Mouse (Mus musculus) liver, embryonic 14.5 days (tissue): Measurements from ENCODE around the gene Ppm1j. TPM values are rescaled to one million over a fixed set of nuclear protein-coding genes. Genes with fewer than 3 reads are reported as not detected.
A peak's percentile ranks its signal among the peaks of the same experiment; 100 is the strongest.

ENCODE experiments used
- ATAC-seq: fragments of 200-750 bp; cut with Nextera tagmentation; 2 replicates; pipeline ENCODE4 v1.8.0; 2017; ENCODE audit warnings: moderate number of reproducible peaks, mild to moderate bottlenecking, moderate library complexity; ENCODE audit not compliant: insufficient read depth
- DNase-seq, 3 experiments: peaks; one replicate each; pipeline ENCODE4 v3.0.0-alpha.2; 2012 to 2013; ENCODE audit warnings: low read depth in 3 of 3, low spot score in 3 of 3
- H3K27ac ChIP-seq: fragments of 300-500 bp; sonication (generic); 2 replicates; pipeline ENCODE4 v1.5.1; 2014; ENCODE audit warnings: moderate library complexity, mild to moderate bottlenecking, control low read depth, inconsistent platforms
- H3K27me3 ChIP-seq: fragments of 300-500 bp; sonication (generic); 2 replicates; pipeline ENCODE4 v1.6.1; 2014; ENCODE audit warnings: mild to moderate bottlenecking, low read length, moderate library complexity; ENCODE audit not compliant: control insufficient read depth, insufficient read depth
- H3K36me3 ChIP-seq: fragments of 300-500 bp; sonication (generic); replicated peaks from 2 replicates; pipeline ENCODE4 v1.6.1; 2014; ENCODE audit warnings: low read depth; ENCODE audit not compliant: control insufficient read depth, insufficient read depth
- H3K4me1 ChIP-seq, 2 experiments: fragments of 200-500 bp in 1 of 2; fragments of 300-500 bp in 1 of 2; sonication (generic) in 1 of 2; replicated peaks; 2 replicates each; pipeline ENCODE4 v1.6.1; 2012 to 2014; ENCODE audit warnings: antibody characterized with exemption in 1 of 2, inconsistent platforms in 1 of 2, low read length in 1 of 2; ENCODE audit not compliant: control insufficient read depth in 2 of 2, insufficient read depth in 2 of 2
- H3K4me2 ChIP-seq: fragments of 300-500 bp; sonication (generic); 2 replicates; pipeline ENCODE4 v1.6.1; 2014; ENCODE audit warnings: low read depth, mild to moderate bottlenecking, control low read depth, moderate library complexity
- H3K4me3 ChIP-seq, 2 experiments: fragments of 200-500 bp in 1 of 2; fragments of 300-500 bp in 1 of 2; sonication (generic) in 1 of 2; 2 replicates each; pipeline ENCODE4 v1.5.1; 2012 to 2014; ENCODE audit warnings: low read depth in 2 of 2, low read length in 2 of 2, mild to moderate bottlenecking in 2 of 2, control low read depth in 1 of 2, inconsistent platforms in 1 of 2, moderate library complexity in 1 of 2; ENCODE audit not compliant: insufficient read depth in 1 of 2
- H3K9ac ChIP-seq: fragments of 300-500 bp; sonication (generic); replicated peaks from 2 replicates; pipeline ENCODE4 v1.6.1; 2014; ENCODE audit warnings: mild to moderate bottlenecking, control low read depth, moderate library complexity
- H3K9me3 ChIP-seq: fragments of 300-500 bp; sonication (generic); 2 replicates; pipeline ENCODE4 v1.6.1; 2016; ENCODE audit warnings: low read length, mixed read lengths; ENCODE audit not compliant: control insufficient read depth
- CTCF ChIP-seq: IDR thresholded peaks from 2 replicates; pipeline ENCODE4 v1.5.1; 2016; ENCODE audit warnings: antibody characterized with exemption, low read depth, control low read depth
- EP300 ChIP-seq: IDR thresholded peaks from 2 replicates; pipeline ENCODE4 v1.6.1; 2016; ENCODE audit warnings: antibody characterized with exemption, low read depth
- WGBS: fragments of 180-500 bp; shearing (Covaris S2); extraction: QIAGEN DNeasy Blood & Tissue Kit; methylation state at CpG from one replicate; pipeline ENCODE4 v1.1.7; 2014; ENCODE audit not compliant: insufficient replicate concordance; 5-methylcytosine and 5-hydroxymethylcytosine counted together
- polyA plus RNA-seq, 2 experiments: library from polyadenylated mRNA; depleted of rRNA in 1 of 2; stranded (reverse) in 1 of 2; unstranded in 1 of 2; fragments of >200 nt; fragmentation: Nextera tagmentation in 1 of 2; extraction: Ambion mirVana in 1 of 2; gene quantifications; 2 replicates each; pipeline versions ENCODE4 v1.2.1 to v1.2.3; 2012 to 2014

Ppm1j gene
- polyA plus RNA-seq, 2 experiments = 0.17 TPM; not detected in 1

- Histone ChIP-seq H3K9me3 (no peaks in the 10 kb centered on the region), H3K4me2 (no peak overlapping the region), H3K4me1 (peaks cover 18 to 24% of the 10 kb centered on the region in 2 experiments), H3K9ac (no peak overlapping the region), H3K4me3 (no peak overlapping the region), H3K27me3 (0 out of 2 replicates have a peak, but pooled peaks cover 2% of the 10 kb centered on the region), H3K36me3 (no peaks in the 10 kb centered on the region), H3K27ac (no peak overlapping the region)
- ATAC-seq (no peak), DNase-seq (no peak)
- TF ChIP-seq EP300 (no peak), CTCF (peak; percentile 82)
- 13% methylated on average over 4 of the region's 4 CpGs for WGBS
Measured at GRCm38 (mm10) chr3:104765021-104765420, 15.8 kb upstream of the Ppm1j start.

- Histone ChIP-seq H3K4me2 (no peak overlapping the region), H3K9me3 (no peaks in the 10 kb centered on the region)
- 49% methylated on average over 2 of the region's 2 CpGs for WGBS
Measured at GRCm38 (mm10) chr3:104767141-104767540, 13.7 kb upstream of the Ppm1j start.

GRCm38 (mm10) chr3:104767716-104768115, 13.1 kb upstream of the Ppm1j start:
- Histone ChIP-seq H3K4me3 (no peak overlapping the region), H3K27ac (no peak overlapping the region), H3K4me2 (no peak overlapping the region), H3K9ac (no peak overlapping the region), H3K36me3 (no peaks in the 10 kb centered on the region), H3K4me1 (peaks cover 5 to 9% of the 10 kb centered on the region in 2 experiments), H3K27me3 (no peaks in the 10 kb centered on the region), H3K9me3 (no peaks in the 10 kb centered on the region)
- WGBS = 55% methylated on average over 4 of the region's 4 CpGs
- no peak for ATAC-seq
- TF ChIP-seq EP300 (no peak), CTCF (no peak)
- no peak for DNase-seq

More at GRCm38 (mm10) chr3:104767141-104767540, 13.7 kb upstream of the Ppm1j start:
- Histone ChIP-seq H3K36me3 (no peaks in the 10 kb centered on the region), H3K27me3 (no peaks in the 10 kb centered on the region), H3K27ac (no peak overlapping the region), H3K4me1 (peaks cover 7 to 11% of the 10 kb centered on the region in 2 experiments), H3K4me3 (no peak overlapping the region), H3K9ac (no peak overlapping the region)
- DNase-seq (no peak), ATAC-seq (no peak)
- no peak for TF ChIP-seq CTCF
- TF ChIP-seq EP300 = no peak

- WGBS = 31% methylated on average over 3 of the region's 3 CpGs
- H3K4me2 ChIP-seq = no peak overlapping the region
- no peaks in the 10 kb centered on the region for H3K36me3 ChIP-seq
- H3K4me1 ChIP-seq = no peaks in the 10 kb centered on the region
- H3K27ac ChIP-seq = no peak overlapping the region
- H3K4me3 ChIP-seq = no peak overlapping the region
- H3K9me3 ChIP-seq = no peaks in the 10 kb centered on the region
- ATAC-seq (peak; percentile 70; the same call in 1 of the 2 replicates), DNase-seq (no peak)
- no peak for TF ChIP-seq CTCF
- TF ChIP-seq EP300 = peak; percentile 22; the same call in 1 of the 2 replicates
- no peaks in the 10 kb centered on the region for H3K27me3 ChIP-seq
- H3K9ac ChIP-seq = no peak overlapping the region; the same call in 1 of the 2 replicates
Measured at GRCm38 (mm10) chr3:104769135-104769534, 11.7 kb upstream of the Ppm1j start.

GRCm38 (mm10) chr3:104770035-104770434, 10.8 kb upstream of the Ppm1j start:
- TF ChIP-seq CTCF (peak; percentile 84), EP300 (no peak)
- Histone ChIP-seq H3K4me2 (no peak overlapping the region), H3K27ac (no peak overlapping the region), H3K4me3 (no peak overlapping the region), H3K9ac (no peak overlapping the region), H3K36me3 (no peaks in the 10 kb centered on the region), H3K4me1 (no peaks in the 10 kb centered on the region), H3K9me3 (no peaks in the 10 kb centered on the region), H3K27me3 (no peaks in the 10 kb centered on the region)
- no peak for DNase-seq
- 41% methylated on average over 10 of the region's 10 CpGs for WGBS
- no peak for ATAC-seq
